Mouse (Mus musculus): Measurements from ENCODE around the gene Map2k2. TPM values are rescaled to one million over a fixed set of nuclear protein-coding genes. Genes with fewer than 3 reads are reported as not detected.
"Not testable (repeated sequence)": the region's sequence is repeated elsewhere in the genome, so short reads cannot be mapped to it uniquely, and the experiment has no call there.

Map2k2 gene
- polyA plus RNA-seq, 3 experiments from 2014 or later, result 22.1 to 27.1 (median 23.3) TPM

DNA sequence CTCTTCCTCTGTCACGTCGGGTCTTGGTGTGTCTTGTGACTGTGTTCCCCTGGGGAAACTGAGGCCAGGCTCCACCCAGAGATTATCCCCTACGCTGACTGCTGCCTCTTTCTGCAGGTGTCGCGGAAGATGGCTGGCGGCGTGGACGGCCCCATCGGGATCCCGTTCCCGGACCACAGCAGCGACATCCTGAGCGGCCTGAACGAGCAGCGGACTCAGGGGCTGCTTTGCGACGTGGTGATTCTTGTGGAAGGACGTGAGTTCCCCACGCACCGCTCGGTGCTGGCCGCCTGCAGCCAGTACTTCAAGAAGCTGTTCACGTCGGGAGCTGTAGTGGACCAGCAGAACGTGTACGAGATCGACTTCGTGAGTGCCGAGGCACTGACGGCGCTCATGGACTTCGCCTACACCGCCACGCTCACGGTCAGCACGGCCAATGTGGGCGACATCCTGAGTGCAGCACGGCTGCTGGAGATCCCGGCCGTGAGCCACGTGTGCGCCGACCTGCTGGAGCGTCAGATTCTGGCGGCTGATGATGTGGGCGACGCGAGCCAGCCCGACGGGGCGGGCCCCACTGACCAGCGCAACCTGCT, 38.2 kb downstream of the Map2k2 start:
- no peak for ATAC-seq

DNA sequence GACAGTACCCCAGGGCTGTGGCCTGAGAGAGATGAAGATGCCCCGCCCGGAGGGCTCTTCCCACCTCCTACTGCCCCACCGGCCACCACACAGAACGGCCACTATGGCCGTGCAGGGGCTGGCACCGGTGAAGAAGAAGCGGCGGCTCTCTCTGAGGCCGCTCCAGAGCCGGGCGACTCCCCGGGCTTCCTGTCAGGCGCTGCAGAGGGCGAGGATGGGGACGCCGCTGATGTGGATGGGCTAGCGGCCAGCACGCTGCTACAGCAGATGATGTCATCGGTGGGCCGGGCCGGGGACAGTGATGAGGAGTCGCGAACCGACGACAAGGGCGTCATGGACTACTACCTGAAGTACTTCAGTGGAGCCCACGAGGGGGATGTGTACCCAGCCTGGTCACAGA, 39.0 kb downstream of the Map2k2 start:
- ATAC-seq, result no peak

DNA sequence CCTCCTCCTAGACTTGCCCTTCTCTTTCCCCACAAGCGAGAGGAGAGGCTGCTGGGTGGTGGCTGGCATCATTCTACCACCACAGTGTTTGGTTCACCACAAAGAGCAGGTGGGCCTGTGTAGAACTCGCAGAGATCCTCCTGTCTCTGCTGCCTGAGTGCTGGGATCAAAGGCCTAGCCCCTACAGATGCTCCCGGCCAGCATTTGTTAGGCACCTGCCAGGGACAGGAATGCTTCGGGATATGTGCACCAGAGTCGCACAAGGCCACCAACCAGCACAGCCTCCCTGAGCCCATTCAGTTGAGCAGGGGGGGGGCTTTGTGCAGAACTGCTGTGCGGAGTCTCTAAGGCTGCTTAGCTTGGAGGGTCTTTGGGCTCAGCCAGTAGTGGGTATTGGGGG, 39.6 kb downstream of the Map2k2 start:
- ATAC-seq, result no peak

DNA sequence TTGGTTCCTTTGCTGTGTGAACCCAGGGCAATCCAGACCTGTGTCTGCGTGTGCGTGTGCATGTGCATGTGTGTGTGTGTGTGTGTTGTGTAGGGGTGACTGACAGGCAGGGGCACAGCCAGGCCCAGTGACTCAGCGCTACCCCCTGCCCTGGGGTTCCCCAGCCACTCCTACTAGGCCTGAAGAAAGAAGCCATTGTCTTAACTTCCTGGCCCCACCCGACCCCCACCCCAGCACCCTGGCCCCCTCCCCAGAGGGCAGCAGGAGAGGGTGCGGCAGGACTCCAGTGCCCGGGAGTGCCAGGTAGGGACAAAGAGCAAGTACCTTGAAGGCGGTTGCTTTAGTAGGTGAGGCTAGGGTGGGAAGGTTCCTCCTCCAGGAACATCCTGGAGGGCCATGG, 40.1 kb downstream of the Map2k2 start:
- no peak for ATAC-seq

DNA sequence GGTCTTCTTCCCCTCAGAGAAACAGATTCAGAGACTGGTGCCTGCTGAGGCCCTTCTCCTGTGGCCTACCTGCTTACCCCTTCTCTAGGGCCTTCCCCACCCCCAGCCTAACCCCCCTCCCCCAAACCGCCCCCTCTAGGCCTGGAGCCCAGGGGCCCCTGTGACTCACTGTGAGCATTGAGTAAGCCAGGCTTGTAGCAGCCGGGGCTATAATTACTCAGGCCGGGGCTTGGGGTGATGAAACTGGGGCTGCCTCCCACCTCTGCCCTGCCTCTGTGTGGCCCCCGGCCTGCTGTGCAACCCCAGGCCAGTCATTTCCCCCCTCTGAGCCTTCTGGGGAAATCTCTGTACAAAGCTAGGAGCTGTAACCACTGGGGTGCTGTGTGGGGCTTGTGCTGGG, 40.6 kb downstream of the Map2k2 start:
- no peak for ATAC-seq

DNA sequence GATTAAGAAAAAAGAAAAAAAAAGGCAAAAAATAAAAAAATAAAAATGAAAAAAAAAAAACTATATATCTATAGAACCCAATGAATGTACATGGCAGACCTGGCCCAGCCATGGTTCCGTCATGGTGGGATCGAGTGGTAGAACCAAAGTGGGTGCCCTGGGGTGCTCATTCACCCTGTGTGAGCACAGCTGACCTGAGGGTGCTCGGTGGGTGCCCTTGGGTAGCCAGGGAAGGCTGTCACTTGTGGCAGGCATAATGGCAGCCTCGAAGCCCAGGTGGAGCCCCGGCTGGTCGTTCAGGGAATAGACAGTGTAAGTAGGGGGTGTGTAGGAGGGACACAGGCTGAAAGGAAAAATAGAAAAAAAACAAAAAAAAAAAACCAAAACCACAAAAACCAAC, 45.5 kb downstream of the Map2k2 start:
- ATAC-seq, result no peak

DNA sequence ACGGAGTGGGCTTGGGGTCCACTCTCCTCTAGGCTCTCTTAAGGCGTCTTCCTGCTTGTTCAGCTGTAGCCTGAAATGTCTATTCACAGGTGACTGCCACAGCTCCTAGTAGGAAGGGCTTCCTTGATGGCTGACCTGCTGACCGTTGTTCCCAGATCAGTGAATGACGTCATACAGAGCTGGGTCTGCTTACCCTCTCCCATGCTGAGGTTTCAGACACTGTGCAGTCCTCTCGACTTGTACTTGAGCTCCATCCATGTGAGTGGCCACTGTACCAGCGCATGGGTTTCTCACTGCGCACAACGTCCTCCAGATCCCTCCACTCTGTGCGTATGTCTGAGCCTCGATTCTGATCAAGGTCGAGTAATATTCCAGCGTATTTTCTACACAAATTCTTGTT, 46.9 kb downstream of the Map2k2 start:
- ATAC-seq, result no peak

DNA sequence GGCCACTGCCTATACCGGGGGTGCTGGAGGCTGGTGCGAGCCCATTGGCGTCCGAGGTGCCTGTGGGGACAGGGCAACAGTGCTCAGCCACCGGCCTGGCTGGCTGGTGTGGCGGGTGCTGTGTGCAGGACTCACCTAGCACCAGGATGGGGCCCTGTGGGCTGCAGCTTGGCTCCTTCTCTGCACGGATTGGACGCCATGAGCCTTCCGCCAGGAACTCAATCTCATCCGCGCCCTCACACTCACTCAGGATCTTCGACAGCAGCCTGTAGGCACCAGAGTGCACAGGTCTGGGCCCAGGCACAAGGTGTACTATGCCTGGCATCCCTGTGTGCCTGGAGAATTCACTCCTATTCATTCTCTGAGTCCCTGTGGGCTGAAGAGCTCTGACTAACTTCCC, 48.6 kb downstream of the Map2k2 start:
- no peak for ATAC-seq

DNA sequence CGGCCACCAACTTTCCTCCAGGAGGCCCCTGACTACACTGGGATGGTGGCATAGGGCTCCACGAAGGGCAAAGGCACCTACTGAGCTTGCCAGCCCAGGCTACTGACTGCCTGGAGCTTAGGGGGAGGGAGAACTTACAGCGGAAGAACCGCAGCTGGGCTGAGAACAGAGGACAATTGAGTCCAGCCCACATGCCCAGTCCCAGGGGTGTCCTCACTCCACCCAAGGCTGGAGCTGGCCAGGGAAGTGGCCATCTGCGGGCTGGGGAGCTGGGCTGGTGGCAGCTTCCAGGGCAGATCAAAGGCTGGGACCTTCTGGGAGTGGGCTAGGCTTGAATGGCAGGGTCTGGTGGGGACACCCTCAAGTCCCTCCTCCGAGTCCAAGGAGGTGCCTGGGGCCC, 49.0 kb downstream of the Map2k2 start:
- ATAC-seq, result no peak

DNA sequence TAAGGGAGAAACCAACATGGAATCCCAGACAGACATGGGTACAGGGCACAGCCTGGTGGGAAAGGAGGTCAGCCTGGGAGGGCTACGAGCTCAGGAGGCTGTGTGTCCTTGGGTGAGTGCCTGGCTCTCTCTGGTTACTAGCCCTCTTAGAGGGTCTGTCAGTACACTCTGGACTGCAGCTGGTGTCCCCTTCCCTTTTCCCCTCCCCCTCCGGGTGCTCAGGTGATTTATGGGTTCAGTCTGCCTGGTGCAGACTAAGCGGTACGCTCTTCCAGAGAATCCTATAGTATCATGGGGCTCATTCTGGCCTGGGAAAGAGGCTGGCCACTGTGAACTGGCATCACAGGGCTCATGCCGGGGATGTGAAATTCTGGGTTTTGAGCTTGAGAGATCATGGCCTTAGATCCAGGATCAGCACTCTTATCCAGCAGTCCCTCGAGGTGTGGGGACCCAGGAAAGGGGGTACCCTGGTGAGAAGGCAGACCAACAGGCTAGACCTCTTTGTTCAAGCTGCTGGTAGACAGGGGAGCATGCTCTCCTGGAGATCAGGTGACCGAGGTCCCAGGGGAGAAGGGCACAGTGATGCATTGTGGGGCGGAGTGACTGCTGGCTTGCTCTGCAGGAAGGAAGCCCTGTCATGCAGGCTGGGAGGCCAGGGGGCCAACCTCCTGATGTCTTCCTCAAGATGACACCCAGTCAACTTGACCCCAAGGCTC, 56.0 kb downstream of the Map2k2 start:
- ATAC-seq, result no peak

DNA sequence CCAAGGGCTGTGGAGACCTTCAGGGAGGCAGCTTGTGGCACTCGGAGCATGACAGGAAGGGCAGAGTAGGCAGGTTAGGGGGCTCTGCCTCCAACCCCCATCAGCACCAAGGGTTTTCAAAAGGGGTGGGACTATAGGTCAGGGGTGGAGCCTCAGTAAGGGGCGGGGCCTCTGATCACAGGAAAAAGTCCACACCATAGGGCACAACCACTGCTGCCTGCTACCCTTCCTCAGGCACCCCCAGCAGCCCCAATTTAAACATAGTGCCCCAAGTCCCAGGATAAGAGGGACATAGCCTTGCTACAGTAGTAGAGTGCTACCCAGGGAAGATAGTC, 56.6 kb downstream of the Map2k2 start:
- no peak for ATAC-seq

DNA sequence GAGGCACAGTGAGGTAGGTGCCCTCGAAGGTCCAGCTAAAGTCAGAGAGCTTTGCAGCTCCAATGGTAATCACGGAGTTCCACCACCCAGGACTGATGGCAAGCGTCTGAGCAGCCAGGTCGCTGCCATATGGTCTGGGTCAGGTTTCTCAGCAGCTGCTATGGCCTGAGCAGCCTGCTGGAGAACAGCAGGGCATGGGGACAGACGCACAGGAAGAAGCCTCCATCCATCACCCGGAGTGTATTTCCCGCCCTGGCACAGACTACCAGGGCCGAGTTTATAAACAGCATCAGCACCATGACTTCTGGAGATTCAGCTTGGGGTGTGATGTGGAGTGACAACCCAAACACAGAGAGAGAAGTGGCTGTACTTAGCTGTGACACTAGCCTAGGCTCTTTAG, 59.4 kb downstream of the Map2k2 start:
- ATAC-seq, result no peak

DNA sequence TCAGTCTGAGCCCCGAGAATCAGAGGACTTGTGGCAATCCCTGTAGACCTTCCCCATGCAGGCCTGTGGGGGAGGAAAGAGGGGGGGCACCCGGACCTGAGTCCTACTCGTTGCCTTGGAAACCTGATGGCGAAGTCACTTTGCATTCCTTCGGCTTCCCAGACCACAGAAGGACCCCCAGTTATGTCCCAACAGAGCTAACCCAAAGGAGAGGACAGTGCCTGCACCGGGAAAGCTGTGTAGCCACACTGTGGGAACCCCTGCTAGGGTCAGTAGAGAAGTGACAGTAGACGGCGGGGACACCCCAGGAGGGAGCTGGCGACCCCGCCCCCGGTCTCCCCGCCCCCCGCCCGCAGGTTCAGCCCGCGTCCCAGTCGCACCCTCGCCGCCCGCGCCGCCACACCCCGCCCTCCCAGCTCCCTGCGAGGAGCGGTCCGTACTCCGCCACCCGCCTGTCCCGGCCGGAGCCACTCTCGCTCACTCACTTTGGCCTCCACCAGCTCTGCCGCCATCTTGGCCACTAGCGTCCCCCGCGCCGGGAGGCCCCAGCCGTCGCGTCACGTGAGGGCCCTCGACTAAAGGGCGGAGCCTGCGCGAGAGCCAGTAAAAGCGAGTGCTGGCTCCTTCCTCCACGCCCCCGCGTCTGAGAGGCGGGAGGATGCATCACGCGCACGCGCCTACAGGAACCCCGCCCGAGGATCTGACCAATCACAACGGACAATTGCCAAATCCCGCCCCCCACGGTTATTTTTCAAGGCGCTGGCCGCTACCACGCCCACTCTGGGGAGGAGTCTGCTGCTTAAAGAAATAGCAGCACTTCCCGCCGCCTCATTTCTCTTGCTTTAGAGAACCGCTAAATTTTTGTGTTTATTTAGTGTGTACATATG, 61.7 kb downstream of the Map2k2 start, which contains the start of gene Pias4:
Gene Pias4, minus strand, starts transcription at position 724 of the 887 bp plus-strand sequence.
- peak; percentile 77 for ATAC-seq

DNA sequence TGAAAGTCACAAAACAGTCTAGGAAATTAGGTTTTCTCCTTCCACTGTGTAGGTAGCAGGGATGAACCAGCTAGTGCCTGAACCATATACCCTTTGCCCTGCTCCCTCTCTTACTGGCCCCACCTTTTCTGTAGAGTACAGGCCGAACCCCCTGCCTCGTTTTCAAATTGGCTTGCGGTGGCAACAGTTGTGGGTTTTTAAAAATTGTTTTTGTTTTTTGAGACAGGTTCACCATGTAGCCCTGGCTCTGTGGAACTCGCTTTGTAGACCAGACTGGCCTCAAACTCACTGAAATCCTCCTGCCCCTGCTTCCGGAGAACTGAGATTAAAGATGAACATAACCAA, 62.3 kb downstream of the Map2k2 start:
- peak; percentile 16 for ATAC-seq

DNA sequence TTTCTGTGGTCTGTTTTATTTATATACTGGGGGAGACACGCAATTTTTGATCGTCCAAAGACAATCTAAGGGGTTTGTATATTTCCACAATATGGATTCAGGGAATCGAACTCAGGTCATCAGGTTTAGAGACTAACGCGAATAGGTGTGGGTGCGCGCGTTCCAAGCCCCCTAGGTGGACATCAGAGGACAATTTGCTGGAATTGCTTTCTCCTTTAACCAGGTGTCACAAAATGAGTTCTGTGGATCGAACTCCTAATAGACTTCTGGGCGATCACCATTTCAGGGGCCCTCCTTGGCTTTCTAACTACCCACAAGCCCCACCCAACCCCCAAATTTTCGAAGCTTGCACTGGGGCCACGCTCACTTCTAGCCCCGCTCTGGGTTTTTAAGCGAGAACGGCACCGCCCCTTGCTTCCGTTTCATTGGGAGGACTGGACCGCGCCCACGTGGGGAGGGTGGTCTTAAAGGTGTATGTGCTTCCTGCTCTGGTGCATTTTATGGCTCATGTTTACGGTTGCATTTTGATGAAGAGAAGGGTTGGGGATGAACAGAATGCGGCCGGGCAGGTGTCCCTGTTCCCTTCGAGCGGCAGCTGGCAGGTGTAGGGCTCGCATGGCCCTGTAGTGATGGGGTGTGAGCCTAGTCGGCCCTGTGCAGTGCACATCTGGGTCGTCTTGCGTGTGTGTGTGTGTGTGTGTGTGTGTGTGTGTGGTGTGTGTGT, 63.0 kb downstream of the Map2k2 start:
- peak; percentile 45 for ATAC-seq

DNA sequence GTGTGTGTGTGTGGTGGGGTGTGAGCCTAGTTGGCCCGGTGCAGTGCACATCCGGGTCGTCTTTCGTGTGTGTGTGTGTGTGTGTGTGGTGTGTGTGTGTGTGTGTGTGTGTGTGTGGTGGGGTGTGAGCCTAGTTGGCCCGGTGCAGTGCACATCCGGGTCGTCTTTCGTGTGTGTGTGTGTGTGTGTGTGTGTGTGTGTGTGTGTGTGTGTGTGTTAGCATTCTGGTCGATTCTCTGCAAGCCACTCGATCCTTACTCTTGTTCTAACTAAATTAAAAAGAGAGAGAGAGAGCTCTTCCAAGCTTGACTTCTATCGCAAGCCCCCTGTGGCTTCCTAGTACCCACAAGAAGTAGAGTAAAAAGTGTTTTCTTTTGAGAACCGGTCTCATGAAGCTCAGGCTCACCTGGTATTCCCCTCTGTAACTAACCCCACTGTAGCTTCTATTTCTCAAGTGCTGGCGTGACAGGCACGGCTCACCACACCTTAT, 63.7 kb downstream of the Map2k2 start:
- peak; percentile 44 for ATAC-seq

DNA sequence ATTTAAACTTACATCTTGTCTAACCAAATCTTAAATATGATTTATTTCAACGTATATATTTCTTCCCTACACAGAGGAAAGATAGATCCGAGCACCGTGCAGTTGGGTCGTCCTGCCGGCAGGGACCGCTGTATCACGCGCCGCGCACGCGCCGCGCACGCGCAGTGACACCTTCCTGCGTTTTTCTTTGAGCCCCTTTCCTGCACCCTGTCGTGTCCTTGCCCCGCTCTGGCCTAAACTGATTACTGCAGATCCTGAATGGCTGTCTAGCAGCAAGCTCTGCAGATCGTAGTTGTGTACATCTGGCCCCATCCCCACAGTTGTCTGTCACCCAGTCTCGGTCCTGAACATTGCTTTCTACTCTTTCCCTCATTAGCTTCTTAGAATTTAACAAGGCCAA, 67.4 kb downstream of the Map2k2 start:
- ATAC-seq, result peak; percentile 36

DNA sequence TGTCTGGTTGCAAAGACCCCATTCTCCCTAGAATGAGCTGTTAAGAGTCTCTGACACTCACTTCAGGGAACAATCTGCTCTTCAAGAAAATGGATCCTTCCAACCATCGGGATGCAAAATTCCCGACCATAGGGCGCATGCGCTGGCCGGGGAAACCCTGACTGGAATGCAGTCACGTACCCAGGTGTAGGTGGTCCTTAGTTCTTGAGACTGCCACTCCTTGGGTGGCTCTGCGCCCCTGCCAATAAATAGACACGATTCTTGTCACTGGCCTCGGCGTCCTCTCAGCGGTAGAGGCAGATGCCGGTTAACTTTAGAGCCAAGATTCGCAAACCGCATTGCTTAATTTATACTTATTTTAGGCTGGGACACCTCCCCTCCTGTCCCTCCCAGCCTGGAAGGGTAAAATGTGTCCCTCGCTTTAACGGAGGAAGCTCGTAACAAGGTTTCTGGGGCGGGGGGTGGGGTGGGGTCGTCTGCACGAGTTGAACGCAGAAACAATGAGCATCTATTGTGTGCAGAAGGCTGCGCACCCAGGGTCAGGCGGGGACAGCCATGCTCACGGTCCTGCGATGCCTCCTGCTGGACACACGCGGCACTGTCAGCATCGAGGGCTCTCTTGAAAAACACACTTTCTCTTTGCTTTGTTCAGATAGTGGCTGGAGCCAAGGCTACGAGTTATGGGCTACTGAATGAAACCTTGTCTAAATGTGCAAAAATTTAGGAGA, 69.1 kb downstream of the Map2k2 start:
- ATAC-seq, result peak; percentile 51

DNA sequence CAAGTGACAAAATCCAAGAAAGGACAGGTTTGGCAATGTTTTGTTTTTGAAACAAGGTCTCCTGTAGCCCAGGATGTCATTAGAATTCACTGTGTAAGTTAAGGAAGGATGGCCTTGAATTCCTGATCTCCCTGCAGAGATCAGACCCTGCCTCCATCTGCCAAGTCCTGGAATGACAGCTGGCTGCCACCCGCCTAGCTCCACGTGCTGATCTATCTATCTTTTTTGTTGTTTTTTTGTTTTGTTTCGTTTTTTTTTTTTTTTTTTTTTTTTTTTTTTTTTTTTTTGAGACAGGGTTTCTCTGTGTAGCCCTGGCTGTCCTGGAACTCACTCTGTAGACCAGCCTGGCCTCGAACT, 69.6 kb downstream of the Map2k2 start:
- not testable (repeated sequence) for ATAC-seq

DNA sequence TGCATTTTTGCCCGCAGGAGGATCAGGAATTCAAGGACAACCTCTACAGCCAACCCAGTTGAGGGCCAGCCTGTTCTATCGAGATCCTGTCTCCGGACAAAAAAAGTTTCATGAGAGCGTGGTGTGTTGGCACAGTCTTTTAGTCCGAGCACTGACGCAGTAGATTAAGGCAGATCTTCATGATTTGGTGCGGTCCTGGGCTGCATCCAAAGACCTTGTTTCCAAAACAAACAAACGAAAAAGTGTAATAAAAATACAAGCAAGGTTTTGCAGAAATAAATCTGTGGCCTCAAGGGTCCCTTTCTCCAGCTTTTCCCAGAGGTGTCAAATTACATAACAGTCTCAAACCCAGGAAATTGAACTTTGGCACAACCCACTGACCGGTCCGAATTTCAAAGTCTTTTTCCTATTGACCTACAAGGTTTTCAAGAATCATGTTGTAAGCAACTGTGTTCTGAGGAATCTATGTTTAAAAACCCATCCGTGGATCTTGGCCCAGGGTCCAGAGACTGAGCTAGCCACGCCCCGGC, 70.3 kb downstream of the Map2k2 start:
- no peak for ATAC-seq

DNA sequence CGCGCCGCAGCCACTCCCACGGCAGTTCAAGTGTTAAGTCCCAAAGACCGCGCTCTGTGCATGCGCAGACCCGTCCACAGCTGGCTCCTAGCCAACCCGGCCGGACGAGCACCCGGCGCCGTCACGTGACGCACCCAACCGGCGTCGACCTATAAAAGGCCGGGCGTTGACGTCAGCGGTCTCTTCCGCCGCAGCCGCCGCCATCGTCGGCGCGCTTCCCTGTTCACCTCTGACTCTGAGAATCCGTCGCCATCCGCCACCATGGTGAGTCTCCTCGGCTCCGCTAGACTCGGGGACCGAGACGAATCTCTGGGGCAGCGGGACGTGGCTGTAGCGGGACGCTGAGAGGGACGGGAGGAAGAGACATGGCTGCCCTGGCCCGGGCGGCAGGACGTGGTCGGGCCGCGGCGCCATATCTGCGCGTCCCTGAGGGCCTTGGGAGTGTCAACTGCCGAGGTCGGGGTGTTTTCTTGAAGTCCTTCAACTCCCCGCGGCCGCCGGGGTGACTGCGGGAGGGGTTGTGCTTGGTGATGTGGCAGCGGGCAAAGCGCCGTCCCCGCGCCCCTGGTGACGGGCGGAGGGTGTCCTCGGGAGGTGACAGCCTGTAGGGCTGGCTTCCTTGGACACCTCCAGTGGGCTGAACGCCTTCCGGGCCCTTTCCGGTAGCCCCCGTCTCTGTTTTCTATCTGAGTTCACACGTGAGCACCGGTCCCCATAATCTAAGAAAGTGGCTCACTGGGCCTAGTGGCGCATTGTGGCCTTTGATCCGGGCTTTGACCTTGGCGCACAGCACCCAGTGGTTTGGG, 71.0 kb downstream of the Map2k2 start, which contains the start of gene Eef2:
Gene Eef2, plus strand, starts transcription at position 166 of the 806 bp plus-strand sequence.
- peak; percentile 68 for ATAC-seq
